Mouse (Mus musculus) cerebellum, adult (tissue): ENCODE data around the gene Ddx27.

ENCODE experiments used
- ATAC-seq: cut with Nextera tagmentation; 2 replicates; pipeline ENCODE4 v1.9.2; 2017; ENCODE audit warnings: mild to moderate bottlenecking, moderate library complexity, mixed read lengths; ENCODE audit not compliant: insufficient number of reproducible peaks, low FRiP score, low TSS enrichment

Gene Ddx27

DNA sequence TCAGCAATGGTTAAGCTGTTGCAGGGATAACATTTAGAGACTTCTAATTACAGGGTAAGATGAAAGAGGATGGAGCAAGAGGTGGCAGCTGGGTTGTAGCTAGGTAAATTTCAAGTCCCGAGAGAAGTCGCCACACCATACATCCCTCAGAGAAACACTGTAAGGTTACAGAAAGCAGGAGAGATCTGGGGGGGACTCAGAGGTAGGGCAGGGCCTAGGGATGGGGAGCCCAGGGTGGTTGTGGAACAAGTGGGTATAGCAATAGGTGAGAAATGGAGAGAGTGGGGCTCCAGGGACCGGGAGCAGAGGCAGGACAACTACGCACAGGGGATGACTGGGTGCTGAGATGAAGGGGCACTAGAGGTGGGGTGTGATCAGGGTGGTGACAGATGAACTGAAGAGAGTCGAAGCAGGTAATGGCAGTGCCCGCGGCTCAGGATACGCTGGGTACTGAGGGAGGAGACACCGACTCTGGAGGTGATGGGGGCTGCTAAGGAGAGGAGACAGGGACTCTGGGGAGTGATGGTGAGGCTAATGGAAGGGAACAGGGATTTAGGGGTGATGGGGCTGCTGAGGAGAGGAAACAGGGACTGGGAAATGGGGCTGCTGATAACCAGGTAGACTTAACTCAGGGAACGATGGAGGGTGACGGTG is 46.5 kb downstream of the Ddx27 start:
- no peak for ATAC-seq

DNA sequence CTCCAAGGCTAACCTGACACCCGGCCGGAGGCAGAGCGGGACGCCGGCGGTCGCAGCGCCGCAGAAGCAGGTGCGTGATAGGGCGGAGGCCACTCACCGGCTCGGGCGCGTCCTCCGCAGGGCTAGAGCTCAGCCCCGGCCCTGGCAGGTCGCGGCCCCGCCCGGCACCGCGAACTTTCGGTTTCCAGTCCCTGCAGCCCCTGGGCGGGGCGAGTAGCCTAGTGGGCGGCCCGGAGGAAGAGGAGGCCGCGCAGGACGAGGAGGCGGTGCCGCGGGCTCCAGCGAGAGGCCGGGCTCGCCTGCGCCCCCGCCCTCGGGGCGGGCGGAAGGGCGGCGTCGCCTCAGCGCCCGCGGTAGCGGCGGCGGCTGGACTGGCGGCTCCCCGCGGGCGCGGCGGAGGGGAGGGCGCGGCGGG is 47.5 kb downstream of the Ddx27 start:
- ATAC-seq: peak; percentile 81

- ATAC-seq: peak; percentile 90
These were observed 48.2 kb downstream of the Ddx27 start, which contains the start of gene Znfx1 for GRCm38 (mm10) chr2:167062965-167063880. TSS of gene Znfx1 (minus strand) at chr2:167063015.

DNA sequence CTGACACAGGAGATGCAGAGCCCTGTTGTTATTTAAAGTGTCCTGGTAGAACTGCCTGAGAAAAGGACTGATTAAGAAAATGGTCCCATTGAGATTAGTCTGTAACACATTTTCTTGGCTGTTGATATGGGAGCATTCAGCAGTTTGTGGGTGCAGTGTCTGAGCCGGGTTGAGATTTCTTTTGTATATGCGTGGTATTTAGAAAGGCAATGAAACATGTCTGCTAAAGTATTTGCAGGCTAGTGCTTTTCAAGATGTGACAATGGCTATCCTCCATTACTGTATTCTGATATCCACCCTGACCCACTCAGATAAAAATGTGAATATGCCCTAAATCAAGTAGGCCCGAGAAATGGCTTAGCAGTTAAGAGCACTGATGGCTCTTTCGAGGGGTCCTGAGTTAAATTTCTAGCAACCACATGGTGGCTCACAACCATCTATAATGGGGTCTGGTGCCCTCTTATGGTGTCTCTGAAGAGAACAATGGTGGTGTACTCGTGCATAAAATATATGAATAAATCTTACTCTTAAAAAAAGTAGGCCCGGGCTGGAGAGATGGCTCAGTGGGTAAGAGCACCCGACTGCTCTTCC is 49.0 kb downstream of the Ddx27 start:
- ATAC-seq: no peak

DNA sequence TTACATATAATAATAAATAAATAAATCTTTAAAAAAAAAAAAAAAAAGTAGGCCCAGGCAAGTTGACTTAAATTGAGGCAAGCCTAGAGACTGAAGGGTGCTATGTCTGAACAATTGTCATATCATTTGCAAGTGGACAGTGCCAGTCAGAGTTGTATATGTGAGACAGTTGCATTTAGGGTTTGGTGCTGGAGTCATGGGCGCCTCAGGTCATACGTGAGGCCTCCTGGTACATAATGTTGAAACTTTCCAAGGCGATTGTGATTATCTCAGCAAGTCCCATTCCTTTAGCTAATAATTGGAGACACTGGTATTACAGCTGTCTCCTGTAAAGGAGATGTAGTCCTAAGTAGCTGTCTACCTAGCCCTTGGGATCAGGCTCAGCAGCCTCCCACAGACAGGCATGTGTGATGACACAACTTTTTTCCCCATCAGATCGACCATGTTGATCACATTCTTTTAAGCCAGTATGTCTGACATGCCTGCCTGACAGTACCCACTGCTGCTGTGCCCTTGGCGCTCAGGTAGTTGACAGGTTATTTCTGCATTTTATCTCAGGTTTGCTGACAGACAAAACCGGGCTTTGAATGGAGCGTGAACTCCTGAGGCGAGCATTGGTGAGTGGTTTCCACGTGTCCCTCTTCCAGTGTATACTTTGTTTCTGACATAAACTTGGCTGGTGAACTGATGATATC is 49.8 kb downstream of the Ddx27 start:
- no peak for ATAC-seq

GRCm38 (mm10) chr2:167066031-167066430 is 51.0 kb downstream of the Ddx27 start:
- no peak for ATAC-seq

DNA sequence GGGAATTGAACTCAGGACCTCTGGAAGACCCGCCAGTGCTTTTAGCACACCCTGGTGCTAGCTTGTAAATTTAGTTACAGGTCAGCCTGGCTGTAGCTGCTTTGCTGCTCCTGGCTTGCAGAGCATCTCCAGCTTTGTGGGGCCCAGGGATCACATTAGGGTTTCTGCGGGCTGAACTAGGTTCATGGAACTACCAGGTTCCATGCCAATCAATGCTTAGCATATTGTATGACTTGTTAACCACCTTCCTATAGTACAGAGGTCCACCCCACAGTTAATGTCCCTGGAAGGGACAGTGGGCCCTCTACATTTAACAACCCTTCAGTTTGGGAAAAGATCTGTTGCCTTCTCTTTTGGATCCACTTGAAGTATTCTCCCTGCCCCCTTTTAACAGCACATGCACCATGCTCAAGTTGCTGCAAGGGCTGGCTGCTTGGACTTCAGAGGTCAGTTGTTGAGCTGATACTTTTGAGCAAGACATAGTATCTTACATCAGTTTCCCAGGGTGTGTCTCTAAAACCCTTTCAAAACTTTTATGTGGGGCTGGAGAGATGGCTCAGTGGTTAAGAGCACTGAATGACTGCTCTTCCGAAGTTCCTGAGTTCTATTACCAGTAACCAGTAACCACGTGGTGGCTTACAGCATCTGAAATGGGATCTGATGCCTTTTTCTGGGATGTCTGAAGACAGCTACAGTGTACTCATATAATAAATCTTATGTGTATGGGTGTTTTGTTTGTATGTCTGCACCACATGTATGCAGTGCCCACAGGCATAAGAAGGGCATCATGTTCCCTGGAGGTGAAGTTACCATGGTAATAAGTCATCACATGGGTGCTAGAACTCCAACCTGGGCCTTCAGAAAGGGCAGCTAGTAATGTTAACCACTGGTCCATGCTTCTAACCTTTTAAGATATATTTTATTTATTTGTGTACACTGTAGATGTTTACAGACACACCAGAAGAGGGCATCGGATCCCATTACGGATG is 51.8 kb downstream of the Ddx27 start:
- no peak for ATAC-seq

- ATAC-seq: no peak
These were observed 52.6 kb downstream of the Ddx27 start for GRCm38 (mm10) chr2:167067575-167067974.

DNA sequence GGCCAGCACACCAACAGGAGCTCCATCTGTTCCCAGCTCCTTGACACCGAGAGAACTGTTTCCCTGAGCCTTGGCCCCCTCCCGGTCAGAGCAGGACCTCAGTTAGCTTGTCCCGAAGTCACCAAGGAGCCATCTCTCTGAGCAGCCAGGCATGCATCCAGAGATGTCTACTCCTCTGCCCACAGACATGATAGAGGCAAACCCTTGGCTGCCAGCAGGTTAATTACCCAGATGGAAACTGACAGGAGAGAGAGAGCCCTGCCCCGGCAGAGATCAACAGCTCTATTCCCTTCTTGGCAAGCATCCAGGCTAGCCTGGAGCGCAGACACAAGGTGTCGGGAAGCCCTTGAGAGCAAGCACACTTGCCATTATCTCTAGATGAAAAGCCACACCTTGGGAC is 55.3 kb downstream of the Ddx27 start:
- ATAC-seq: peak; percentile 53; the same call in 1 of the 2 replicates

GRCm38 (mm10) chr2:167071266-167071640 is 56.3 kb downstream of the Ddx27 start:
- ATAC-seq: no peak

- ATAC-seq: peak; percentile 77
These were observed 56.9 kb downstream of the Ddx27 start for GRCm38 (mm10) chr2:167071641-167072601.

- ATAC-seq: no peak
These were observed 59.6 kb downstream of the Ddx27 start for GRCm38 (mm10) chr2:167074587-167074986.

- ATAC-seq: no peak
These were observed 61.4 kb downstream of the Ddx27 start for GRCm38 (mm10) chr2:167076352-167076751.

- no peak for ATAC-seq
These were observed 61.8 kb downstream of the Ddx27 start for GRCm38 (mm10) chr2:167076759-167077158.

GRCm38 (mm10) chr2:167077199-167077962 is 62.4 kb downstream of the Ddx27 start:
- no peak for ATAC-seq

DNA sequence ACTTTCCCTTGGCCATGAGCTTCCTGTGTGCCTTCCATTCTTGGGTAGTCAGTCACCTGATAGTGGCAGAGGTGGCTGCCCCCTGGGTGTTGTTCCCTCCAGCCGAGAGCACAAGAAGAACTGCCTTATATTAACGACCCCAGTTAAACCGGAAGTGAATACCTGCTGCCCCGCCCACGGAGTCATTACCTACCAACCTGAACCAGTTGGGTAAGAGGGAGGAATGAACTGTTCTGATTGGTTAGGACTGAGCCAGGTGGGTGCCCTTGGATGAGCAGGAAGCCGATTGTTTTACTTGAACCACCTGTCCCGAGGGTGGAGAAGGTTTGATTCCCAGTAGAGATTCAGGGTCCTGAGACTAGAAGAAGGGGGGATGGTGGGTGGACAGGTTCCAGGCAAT is 63.5 kb downstream of the Ddx27 start:
- ATAC-seq: no peak

DNA sequence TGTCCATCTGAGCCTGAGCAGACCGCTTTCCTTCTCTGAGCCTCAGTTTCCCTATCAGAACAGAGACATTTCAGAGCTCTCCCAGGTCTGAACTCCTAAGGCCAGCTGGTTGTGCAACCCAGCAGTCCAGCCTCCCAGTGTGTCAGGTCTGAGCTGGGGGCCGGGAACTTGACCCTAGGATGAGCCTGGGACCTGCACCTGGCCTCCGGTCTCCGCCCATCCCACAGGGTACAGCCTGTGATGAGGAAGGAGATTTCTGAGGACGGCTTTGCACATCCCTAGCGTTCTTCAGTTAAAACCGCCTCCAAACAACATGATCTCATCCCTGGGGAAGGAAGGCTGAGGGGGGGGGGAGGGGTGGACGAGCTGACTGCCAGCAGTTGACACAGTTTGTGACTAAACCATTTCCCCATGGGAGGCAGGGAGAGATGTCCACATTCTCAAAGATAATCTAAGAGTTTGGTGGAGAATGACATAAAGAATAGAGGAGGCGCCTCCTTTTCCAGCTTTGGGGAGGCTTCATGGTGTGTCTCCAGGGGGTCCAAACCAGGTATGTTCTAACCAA is 64.0 kb downstream of the Ddx27 start:
- peak; percentile 51; the same call in 1 of the 2 replicates for ATAC-seq
